Mouse (Mus musculus): ENCODE measurements around the gene Xpo6.

Gene Xpo6

DNA sequence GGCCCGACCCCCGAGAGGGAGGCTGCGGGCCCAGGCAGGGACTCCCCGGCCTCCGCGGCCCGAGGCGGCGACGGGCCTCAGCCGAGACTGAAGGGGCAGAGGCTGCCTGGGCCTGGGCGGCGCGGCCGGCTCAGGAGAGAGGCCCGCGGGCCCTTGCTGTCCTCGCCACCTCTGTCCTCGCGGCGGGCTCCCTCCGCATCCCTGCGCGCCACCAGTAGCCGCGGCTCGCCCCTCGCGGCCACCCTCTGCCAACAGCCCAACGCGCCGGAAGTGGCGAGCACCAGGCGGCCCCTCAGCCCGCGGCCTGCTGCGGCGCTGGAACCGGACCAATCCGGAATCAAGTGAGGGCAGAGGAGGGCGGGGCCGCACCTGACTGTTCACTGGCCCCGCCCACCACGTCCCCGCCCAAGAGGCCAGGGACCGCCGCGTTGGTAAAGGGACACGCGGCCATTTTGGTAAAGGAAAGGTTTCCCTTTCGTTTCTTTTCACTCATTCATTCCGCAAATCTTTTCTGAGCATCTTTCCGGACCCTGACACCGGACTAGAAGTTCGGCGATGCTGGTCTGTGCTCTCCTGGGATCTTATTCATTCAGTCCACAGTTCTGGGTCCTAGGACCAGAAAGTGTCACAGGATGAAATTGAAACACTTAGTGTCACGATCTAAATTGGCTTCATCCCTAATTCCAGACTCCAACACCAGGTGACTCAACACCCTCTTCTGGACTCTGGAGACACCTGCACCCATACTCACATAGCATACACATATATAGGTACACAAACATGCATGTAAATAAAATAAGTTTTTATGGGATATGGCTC lies at the start of gene Xpo6:
Gene Xpo6 (minus strand): TSS at position 324 of the 819 bp plus-strand sequence.
- DNase-seq: peak; percentile 98

DNA sequence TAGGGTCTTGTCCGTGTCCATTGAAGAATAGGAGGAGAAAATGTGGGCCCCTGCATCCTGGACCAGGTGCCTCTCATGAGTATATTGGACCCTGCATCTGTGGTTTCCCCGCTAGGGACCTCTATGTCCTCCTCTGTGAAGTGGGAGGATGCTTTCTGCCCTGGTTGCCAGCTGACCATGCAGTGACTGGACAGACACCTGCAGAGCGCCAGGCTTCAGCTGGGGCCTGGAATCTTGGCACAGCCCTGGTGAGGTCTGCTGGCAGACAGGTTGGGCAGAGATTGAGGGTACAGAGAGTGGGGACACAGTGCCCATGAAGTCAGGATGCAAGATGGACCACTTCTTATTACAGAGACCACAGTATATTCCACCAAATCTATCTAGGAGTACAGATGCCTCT lies 49.7 kb upstream of the Xpo6 start:
- no peak for DNase-seq

DNA sequence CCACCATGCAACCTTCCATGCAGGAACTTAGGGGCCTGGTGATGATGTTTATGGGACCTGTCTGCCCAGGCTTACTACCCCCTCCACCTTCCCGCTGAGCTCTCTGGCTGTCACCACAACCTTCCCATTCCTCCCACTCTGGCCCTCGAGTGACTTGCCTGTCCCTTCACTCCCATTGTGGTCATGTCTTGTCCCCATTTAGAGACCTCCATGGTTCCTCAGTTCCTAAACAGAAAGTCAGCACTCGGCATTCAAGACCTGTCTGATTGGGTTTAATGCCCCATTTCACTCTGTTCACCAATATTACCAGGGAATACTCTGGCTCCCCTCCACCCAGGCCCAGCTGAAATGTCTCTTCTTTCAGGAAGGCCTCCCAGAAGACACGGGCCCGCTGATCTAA lies 48.8 kb upstream of the Xpo6 start:
- no peak for DNase-seq

DNA sequence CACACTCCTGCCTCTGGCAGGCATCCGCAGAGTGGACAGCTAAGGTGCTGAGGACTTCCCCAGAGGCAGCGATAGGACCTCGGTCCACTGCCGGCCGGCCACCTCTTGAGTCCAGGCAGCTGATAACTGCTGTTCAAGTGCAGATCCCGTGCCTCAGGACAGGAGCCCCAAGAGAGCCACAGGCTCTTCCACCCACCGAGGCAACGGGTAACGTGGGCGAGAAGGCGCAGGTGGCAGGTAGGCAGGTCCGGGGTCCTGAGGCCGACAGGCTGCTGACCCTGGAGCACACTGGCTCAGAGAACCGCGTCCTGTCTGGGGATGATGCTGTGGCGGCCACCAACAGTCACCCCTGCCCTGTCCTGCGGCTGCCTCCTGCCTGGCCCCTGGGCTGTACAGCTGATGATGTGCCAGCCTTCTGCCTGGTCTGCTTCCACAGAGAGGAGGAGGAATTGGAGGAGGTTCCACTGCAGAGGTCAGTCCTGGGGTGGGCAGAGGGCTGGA lies 48.4 kb upstream of the Xpo6 start:
- no peak for DNase-seq

DNA sequence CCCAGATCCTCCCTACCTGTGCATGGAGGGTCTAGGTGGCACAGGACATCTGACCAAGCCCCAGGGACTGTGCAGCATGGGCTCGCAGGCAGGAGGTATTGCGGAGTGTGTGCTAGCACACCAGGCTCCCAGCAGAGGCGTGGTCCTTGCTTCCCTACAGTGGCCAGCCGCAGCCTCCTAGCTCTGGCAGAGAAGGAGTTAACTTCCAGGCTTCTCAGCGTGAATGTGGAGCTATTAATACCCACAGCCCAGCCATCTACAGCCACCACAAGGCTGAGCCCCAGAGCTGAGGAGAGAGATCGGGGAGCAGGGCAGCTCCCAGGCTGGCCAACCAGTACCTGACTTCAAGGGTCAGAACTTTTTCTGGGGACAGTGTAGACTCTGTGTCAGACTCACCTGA lies 47.8 kb upstream of the Xpo6 start:
- no peak for DNase-seq

DNA sequence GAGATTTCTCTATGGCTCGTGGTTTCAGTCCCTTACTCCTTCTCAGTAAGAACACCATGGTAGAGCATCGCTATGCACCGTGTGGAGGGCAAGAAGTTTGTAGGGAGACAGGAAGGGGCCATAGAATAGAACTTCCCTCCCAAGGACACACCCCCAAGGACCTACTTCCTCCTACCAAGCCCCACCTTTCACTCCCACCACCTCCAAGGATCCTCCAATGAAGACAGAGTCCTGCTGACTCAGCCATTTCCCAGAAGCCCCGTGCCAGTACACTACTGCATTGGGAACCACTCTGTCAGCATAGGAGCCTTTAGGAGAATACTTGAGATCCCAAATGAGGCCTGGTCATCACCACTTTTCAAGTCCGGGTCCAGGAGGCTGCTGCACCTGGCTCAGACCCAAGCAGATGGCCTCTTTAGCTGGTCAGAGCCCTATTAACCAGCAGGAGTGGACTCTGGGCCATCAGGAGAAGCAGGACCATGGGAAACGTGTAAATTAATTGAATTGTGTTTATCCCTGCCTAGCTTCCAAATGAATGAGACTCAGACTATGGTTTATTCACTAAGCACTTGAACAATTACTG lies 44.0 kb upstream of the Xpo6 start:
- DNase-seq: no peak

DNA sequence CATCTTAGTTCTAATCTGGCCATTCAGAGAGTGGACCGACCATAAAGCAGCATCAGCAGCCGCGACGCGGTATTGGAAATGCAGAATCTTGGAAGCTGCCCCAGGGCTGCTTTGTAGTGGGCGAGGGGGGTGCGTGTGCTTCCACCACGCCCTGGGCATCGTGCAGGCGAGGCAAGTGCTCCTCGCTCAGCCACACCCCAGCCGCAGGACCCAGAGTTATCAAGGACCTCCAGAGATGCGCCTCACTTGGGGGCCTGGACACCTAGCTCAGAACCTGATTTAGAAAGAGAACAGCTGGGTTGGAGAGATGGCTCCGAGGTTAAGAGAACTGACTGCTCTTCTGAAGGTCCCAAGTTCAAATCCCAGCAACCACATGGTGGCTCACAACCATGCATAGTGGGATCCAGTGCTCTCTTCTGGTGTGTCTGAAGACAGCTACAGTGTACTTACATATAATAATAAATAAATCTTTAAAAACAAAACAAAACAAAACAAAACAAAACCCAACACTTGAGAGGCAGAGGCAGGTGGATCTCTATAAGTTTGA lies 40.6 kb upstream of the Xpo6 start:
- no peak for DNase-seq

DNA sequence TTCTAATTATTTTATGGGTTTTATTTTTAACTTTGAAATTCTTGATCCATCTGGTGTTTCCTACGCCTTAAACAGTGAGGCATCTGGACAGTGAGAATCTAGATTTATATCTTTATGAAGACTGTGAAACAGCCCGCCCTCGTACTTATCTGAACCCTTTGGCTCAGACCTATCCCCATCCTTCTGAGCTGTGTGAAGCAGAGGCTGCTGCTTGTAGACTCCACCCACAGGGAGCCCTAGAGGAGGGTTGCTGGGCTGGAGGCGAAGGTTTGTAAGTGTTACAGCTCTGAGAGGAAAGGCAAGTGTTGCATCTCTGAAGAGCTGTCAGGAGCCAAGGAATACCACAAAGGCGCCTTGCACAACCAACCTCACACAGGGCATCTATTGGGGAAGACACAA lies 36.5 kb upstream of the Xpo6 start:
- no peak for DNase-seq

DNA sequence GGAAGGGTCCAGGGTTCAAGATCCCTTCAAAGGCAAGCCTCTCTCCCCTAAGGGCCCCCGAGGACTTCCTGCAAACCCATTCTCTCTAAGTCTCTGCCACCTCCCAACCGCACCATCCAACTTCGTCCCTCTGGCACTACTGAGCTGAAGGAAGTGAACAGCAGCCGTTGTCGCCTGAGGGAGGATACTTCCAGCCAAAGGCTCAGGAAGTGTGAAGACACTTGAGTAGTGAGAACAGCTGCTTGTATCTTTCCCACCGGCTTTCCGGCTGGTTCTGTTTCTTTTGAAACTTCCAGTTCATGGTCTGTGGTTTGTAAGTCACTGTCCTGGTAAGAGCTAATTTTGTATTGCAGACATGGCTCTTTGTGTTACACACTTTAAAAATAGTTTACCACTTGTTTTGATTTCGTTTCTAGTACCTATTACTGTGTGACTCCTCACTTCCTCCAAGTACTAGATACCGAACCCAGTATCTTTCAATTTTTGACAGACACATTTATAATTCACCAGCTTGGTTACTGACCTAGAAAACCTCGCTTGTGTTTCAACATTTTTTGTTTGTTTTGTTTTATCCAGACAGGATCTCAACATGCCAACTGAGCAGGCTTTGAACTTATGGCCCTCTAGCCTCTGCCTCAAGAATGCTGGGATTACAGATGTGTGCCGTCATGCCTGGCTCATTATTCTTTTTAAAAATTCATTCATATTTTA lies 35.9 kb upstream of the Xpo6 start:
- no peak for DNase-seq

DNA sequence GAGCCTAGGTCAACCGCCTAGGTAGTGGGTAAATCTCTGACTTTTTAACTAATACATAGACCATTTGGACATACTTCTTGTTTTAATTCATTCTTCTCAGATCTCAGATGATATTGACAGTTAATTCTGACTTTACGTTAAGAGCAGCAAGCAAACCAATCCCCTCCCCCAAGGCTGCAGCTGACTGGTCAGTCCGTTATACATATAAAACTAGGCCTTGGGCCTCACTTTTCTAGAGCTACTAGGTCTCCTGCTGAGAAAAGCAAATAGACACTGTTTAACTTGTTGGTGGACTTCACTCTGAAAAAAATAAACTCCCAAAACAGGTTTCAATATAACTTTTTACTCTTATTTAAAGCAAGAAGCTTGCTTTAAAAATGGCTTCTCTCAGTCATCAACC lies 34.3 kb upstream of the Xpo6 start:
- DNase-seq: no peak

DNA sequence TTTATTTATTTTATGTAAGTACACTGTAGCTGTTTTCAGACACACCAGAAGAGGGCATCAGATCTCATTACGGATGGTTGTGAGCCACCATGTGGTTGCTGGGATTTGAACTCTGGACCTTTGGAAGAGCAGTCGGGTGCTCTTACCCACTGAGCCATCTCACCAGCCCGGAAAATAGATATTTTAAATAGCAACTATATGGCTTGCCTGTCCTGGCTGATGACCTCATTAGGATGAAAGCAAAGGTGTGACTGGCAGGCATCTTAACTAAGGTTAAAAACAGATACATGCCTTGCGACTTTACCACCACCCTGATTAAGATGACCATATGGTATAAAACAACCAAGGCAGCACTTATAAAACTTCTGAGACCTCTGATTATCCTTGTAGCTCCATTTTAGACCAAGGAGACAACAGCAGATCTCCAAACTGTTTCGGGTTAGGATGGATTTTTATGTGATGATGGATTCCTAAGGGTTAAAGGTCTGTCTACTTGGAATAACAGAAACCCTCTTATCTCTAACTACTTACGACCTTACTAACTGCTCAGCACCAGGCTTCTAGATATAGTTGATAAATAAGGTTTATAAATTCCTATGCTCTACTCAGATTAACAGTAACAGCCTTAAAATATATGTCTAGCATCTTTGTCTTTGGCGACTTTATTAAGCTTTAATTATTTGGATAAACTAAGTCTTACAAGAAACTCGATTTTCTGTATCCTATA lies 32.2 kb upstream of the Xpo6 start:
- DNase-seq: no peak

DNA sequence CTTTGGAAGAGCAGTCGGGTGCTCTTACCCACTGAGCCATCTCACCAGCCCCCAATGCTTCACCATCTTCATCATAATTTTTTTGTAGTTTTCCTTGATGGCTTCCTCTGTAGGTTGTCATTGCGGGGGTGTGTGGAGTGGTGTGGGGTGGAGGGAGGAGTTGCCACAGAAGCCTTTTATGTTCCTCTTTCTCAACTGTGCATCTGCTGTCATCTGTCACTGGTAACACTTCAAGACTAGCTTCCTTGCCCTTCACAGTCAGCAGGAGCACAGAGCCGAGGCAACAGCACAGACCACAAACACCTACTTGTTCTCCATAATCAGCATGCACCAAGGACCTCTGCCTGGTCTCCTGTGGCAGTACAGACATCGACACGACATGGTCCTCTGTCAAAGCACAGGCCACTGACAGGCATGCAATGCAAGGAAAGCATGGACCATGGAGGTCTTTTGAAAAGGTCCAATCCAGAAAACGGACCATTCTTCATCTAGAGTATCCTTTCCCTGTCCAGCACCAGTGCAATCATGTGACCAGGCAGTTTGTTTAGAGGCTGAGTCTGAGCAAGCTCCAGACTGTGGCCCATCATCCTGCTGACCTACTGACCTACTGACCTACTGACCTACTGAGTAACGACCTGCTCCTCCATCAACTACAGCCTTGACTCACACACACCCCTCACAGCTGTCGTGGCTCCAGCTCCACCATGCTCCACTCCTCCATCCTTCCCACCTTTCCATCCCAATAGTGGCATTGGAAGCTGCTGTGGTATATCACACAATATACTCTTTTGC lies 30.3 kb upstream of the Xpo6 start:
- DNase-seq: peak; percentile 35

DNA sequence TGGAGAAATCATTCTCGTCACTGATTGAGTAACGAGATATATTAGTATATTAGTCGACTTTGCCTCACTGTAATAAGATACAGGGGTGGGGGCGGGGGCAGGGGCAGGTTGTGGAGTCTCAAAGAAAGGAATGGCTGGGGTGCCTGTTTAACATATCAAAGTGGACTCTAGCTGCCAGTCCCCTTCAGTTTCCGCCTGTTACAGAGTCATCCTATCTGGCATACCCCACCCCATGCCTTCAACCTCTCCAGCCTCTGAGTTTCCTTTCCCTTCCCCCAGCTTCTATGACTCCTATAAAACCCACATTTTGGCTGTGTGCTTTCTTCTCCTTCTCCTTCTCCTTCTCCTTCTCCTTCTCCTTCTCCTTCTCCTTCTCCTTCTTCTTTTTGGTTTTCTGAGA lies 25.8 kb upstream of the Xpo6 start:
- DNase-seq: no peak

DNA sequence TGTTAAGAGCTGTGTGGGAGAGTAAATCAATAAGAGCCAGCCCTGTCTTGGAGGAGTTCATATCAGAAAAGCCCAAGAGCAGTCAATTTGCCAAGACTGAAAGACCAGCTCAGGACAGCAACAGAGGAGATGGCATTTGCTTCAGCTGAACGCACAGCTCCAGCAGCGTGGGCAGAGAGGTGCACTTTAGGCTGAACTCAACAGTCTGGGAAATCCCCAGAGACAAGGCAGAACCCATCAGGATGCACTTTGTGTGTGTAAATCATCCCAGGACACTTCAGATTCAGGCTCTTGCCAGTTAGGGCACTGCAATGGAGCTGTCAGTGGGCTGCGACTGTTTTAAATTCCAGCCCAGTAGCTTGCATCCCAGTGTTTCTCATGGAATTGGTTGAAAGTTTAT lies 22.5 kb upstream of the Xpo6 start:
- DNase-seq: no peak

DNA sequence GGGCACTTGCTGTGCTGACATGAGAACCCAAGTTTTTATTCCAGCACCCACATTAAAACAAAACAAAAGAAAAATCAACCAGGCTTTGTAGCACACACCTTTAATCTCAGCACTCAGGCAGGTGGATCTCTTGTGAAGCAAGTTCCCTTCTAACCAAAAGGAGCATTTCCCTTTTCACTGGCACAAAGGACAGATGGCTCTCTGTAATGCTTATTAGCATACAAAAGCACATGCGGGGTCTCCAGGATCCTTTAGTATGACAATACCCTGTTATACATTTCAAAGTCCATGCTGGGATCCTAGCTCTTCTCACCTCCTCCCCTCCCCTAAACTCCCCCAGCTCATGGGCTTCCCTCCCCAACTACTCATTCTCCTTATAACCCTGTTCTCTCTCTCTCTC lies 20.3 kb upstream of the Xpo6 start:
- DNase-seq: no peak

DNA sequence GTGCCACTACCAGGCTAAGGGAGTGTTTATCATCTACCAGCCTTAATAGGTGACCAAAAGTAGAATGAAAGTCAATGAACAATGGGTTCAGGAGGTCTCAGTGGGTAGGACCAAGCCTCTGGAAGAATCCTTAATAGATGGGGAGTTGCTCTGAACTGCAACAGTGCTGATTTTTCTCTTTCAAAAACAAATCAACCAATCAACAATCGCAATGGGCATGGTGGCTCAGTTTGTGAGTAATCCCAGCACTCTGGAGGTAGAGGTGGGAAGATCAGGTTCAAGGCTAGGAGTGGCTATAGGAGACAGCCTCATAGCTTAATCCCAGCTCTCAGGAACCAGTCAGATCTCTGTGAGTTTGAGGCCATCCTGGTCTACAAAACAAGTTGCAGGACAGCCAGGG lies 18.0 kb upstream of the Xpo6 start:
- no peak for DNase-seq

DNA sequence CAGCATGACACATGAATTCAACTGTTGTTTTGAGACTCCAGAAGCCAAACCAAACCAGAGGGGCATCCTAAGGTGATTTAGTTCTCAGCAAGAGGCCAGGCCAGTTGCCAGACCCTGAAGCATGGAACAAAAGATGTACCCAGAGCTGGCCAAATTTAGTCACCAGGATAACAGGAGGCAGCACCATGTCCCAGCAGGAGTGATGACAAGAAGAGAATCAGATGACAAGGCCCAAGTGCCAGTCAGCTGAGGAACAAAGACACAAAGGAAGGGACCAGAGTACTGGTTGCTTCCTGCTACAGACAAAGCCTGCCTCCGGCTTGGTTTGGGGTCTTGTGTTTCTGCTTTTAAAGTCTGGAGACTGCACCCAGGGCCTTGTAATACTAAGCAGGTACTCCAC lies 16.6 kb upstream of the Xpo6 start:
- DNase-seq: no peak

DNA sequence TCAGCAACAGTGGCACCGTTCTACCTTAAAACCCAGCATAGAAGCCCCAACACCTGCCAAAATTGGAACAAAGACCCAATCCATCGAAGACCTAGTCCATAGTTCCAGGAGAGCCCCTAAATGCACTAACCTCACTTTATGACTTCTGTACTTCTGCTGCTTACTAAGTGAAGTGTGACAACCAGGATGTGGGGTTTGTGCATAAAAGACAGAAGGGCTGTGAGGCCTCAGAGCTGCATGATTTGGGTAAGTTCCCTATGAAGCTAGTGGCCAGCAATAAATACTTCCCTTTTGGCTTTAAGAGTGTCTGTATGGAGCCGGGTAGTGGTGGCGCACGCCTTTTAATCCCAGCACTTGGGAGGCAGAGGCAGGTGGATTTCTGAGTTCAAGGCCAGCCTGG lies 10.6 kb upstream of the Xpo6 start:
- peak; percentile 10 for DNase-seq

DNA sequence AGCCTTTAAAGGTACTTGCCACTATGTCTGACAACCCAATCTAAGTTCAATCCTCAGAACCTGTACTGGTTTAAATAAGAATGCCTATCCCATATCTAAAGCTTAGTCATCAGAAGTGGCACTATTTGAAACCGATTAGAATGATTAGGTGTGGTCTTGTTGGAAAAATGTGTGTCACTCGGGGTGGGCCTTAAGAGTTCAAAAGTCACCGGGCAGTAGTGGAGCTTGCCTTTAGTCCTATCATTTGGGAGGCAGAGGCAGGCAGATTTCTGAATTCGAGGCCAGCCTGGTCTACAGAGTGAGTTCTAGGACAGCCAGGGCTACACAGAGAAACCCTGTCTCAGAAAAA lies 670 bp upstream of the Xpo6 start:
- DNase-seq: no peak

DNA sequence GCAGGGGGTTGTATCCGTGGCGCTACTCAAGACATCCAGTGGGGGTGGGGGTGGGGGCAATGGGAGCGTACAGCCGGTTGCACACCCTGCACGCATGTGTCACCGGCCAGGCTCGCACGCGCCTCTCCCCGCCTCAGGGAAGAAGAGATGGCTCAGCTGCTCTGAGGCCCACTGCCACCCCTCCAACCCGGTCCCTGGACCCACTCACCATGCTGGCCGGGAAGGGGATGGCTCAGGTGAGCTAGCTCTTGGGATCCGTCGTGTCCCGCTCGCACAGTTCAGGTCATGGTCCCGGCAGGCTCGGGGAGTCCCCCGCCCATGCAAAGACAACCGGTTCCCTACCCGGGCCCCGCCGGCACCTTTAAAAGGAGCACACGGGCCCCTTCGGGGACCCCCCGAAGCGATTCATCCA lies 604 bp downstream of the Xpo6 start:
- DNase-seq: peak; percentile 16

DNA sequence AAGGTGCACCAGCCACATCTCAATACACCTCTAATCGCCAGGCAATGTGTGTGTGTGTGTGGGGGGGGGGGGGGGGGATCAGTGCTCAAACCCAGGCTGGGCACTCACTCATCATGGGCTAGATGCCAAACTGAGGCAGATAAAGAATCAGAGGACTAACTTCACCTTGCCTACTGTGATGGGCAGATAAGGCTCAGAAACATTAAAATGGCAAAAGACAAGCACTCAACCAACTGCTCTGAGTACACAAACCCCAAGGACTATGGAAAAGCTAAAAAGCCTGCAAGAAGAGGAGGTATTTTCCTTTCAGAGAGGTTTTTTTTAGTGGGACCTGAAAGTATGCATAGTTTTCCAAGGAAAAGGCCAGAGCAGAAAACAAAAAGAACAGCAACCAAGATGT lies 1.4 kb downstream of the Xpo6 start:
- no peak for DNase-seq

DNA sequence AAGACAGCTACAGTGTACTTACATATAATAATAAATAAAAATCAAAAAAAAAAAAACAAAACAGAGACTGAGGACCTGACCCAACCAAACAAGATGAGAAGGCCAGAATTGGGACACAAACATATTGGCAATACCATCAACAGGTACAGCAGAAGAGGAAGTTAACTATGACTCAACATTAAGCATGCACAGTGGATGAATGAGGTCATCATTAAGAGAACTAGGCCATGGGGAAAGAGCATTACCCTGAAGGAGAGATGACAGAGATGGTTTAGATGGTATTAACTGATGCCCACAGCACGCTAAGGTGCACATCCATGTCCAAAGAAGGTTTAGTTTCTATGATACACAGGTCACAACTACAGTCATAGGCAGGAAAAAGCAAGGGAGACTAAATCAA lies 6.1 kb downstream of the Xpo6 start:
- no peak for DNase-seq

Measured in lung, postnatal 36 days (tissue).